Mouse (Mus musculus): Measurements from ENCODE around the gene 4930550C14Rik.

- TF ChIP-seq EP300 (IDR thresholded peaks at IDR 0.05; ENCODE audit: low read depth) (no peak), CTCF (IDR thresholded peaks at IDR 0.05; ENCODE audit: low read depth) (no peak)
Observed at GRCm38 (mm10) chr9:53401146-53401545, 979 bp upstream of the 4930550C14Rik start.
